Mouse (Mus musculus) CH12.LX (cell line): Measurements from ENCODE around the gene Catsper1. TPM values are rescaled to one million over a fixed set of nuclear protein-coding genes. Genes with fewer than 3 reads are reported as not detected.

Experiments
- DNase-seq: peaks from one replicate; pipeline ENCODE4 v3.0.0-alpha.2; 2013; ENCODE audit errors: extremely low read depth
- H3K27ac ChIP-seq: 2 replicates; pipeline ENCODE4 v1.5.1; 2012; ENCODE audit warnings: low read depth, mild to moderate bottlenecking, control low read depth, moderate library complexity; ENCODE audit not compliant: insufficient read depth
- H3K27me3 ChIP-seq: replicated peaks from 2 replicates; pipeline ENCODE3; 2012; ENCODE audit warnings: inconsistent platforms
- H3K36me3 ChIP-seq, 2 experiments: replicated peaks in 1 of 2; 2 replicates each; pipeline versions ENCODE3 to v1.6.1; 2012; ENCODE audit warnings: inconsistent platforms in 1 of 2, low read length in 1 of 2, mild to moderate bottlenecking in 1 of 2, mixed read lengths in 1 of 2, moderate library complexity in 1 of 2; ENCODE audit not compliant: control insufficient read depth in 1 of 2, insufficient read depth in 1 of 2
- H3K4me1 ChIP-seq, 2 experiments: 2 replicates each; pipeline ENCODE4 v1.6.1; 2012; ENCODE audit warnings: inconsistent platforms in 1 of 2, moderate library complexity in 1 of 2; ENCODE audit not compliant: insufficient read depth in 2 of 2, control insufficient read depth in 1 of 2
- H3K4me2 ChIP-seq: 2 replicates; pipeline ENCODE4 v1.6.1; 2012; ENCODE audit warnings: low read depth, mild to moderate bottlenecking, control low read depth; ENCODE audit not compliant: poor library complexity, insufficient read depth, severe bottlenecking
- H3K4me3 ChIP-seq, 3 experiments: fragments of 150-350 bp in 1 of 3; sonication (generic) in 1 of 3; replicated peaks in 1 of 3; 2 replicates each; pipeline versions ENCODE3 to v1.5.1; 2011 to 2012; ENCODE audit warnings: low read depth in 2 of 3, low read length in 2 of 3, mild to moderate bottlenecking in 2 of 3, moderate library complexity in 2 of 3, control low read depth in 1 of 3, improper control_type of control experiment in 1 of 3, inconsistent platforms in 1 of 3, mixed read lengths in 1 of 3; ENCODE audit not compliant: poor library complexity in 1 of 3
- H3K79me2 ChIP-seq: replicated peaks from 2 replicates; pipeline ENCODE4 v1.6.1; 2012; ENCODE audit warnings: mild to moderate bottlenecking, moderate library complexity; ENCODE audit not compliant: control insufficient read depth, poor library complexity, insufficient read depth, severe bottlenecking; ENCODE audit errors: extremely low read depth
- H3K9ac ChIP-seq: 2 replicates; pipeline ENCODE4 v1.6.1; 2012; ENCODE audit warnings: low read depth, mild to moderate bottlenecking, control low read depth, moderate library complexity; ENCODE audit not compliant: insufficient read depth
- H3K9me3 ChIP-seq: replicated peaks from 2 replicates; pipeline ENCODE3; 2012; ENCODE audit warnings: low read length, inconsistent platforms, mixed read lengths
- BHLHE40 ChIP-seq: IDR thresholded peaks from 2 replicates; pipeline ENCODE4 v1.6.1; 2011; ENCODE audit warnings: mild to moderate bottlenecking, low read depth, low read length, improper control_type of control experiment
- ELF1 ChIP-seq: IDR thresholded peaks from 2 replicates; pipeline ENCODE4 v1.6.1; 2014; ENCODE audit warnings: low read depth, mild to moderate bottlenecking, inconsistent platforms, low read length, improper control_type of control experiment
- ETS1 ChIP-seq: conservative IDR thresholded peaks from 2 replicates; pipeline ENCODE4 v1.6.1; 2012; ENCODE audit warnings: low read depth, mild to moderate bottlenecking, inconsistent platforms, low read length, improper control_type of control experiment, moderate library complexity
- GABPA ChIP-seq: IDR thresholded peaks from 2 replicates; pipeline ENCODE4 v1.6.1; 2012; ENCODE audit warnings: low read depth, low read length, improper control_type of control experiment, inconsistent platforms; ENCODE audit not compliant: insufficient replicate concordance
- IRF4 ChIP-seq: IDR thresholded peaks from 2 replicates; pipeline ENCODE4 v1.6.1; 2014; ENCODE audit warnings: low read depth, mild to moderate bottlenecking, inconsistent platforms, low read length, improper control_type of control experiment
- JUN ChIP-seq: IDR thresholded peaks from 2 replicates; pipeline ENCODE4 v1.6.1; 2011; ENCODE audit warnings: low read depth, mild to moderate bottlenecking, low read length, improper control_type of control experiment, moderate library complexity; ENCODE audit not compliant: insufficient read depth
- JUND ChIP-seq: conservative IDR thresholded peaks from 2 replicates; pipeline ENCODE4 v1.6.1; 2011; ENCODE audit warnings: low read depth, low read length, improper control_type of control experiment
- KAT2A ChIP-seq: IDR thresholded peaks from 2 replicates; pipeline ENCODE4 v1.6.1; 2012; ENCODE audit warnings: low read length, improper control_type of control experiment, inconsistent platforms; ENCODE audit not compliant: insufficient replicate concordance
- MAFK ChIP-seq: IDR thresholded peaks from 2 replicates; pipeline ENCODE4 v1.6.1; 2011; ENCODE audit warnings: low read length, improper control_type of control experiment; ENCODE audit not compliant: insufficient replicate concordance
- MEF2A ChIP-seq: IDR thresholded peaks from 2 replicates; pipeline ENCODE4 v1.6.1; 2014; ENCODE audit warnings: low read depth, mild to moderate bottlenecking, inconsistent platforms, low read length, improper control_type of control experiment, borderline replicate concordance
- NELFE ChIP-seq: IDR thresholded peaks from 2 replicates; pipeline ENCODE4 v1.6.1; 2011; ENCODE audit warnings: low read depth, low read length, improper control_type of control experiment
- PAX5 ChIP-seq: IDR thresholded peaks from 2 replicates; pipeline ENCODE4 v1.6.1; 2012; ENCODE audit warnings: low read length, inconsistent platforms, mixed read lengths
- RCOR1 ChIP-seq: conservative IDR thresholded peaks from 2 replicates; pipeline ENCODE4 v1.6.1; 2012; ENCODE audit warnings: low read depth, mild to moderate bottlenecking, inconsistent platforms, low read length, improper control_type of control experiment
- SMC3 ChIP-seq: IDR thresholded peaks from 2 replicates; pipeline ENCODE4 v1.6.1; 2011; ENCODE audit warnings: low read depth, low read length, improper control_type of control experiment
- TCF12 ChIP-seq: IDR thresholded peaks from 2 replicates; pipeline ENCODE4 v1.6.1; 2014; ENCODE audit warnings: low read depth, mild to moderate bottlenecking, inconsistent platforms, low read length, improper control_type of control experiment
- USF1 ChIP-seq: IDR thresholded peaks from 2 replicates; pipeline ENCODE4 v1.6.1; 2014; ENCODE audit warnings: low read depth, mild to moderate bottlenecking, inconsistent platforms, low read length, improper control_type of control experiment
- ZKSCAN1 ChIP-seq: IDR thresholded peaks from 2 replicates; pipeline ENCODE4 v1.6.1; 2012; ENCODE audit warnings: low read depth, inconsistent platforms, low read length, improper control_type of control experiment, borderline replicate concordance
- ZNF384 ChIP-seq: IDR thresholded peaks from 2 replicates; pipeline ENCODE4 v1.6.1; 2012; ENCODE audit warnings: low read depth, low read length, improper control_type of control experiment, inconsistent platforms
- dilution Hi-C: fragments of 300-500 bp; cut with MboI; formaldehyde crosslinking; loops from 2 replicates; pipeline ENCODE4 v1.14.3; 2020; ENCODE audit warnings: low sequenced_read_pairs; ENCODE audit not compliant: extremely low pct_unique_long_range_greater_than_20kb, extremely low pct_ligation_motif_present
- in situ Hi-C: fragments of 300-500 bp; cut with MboI; formaldehyde crosslinking; loops from 3 replicates; pipeline ENCODE4 v1.14.3; 2019; ENCODE audit warnings: low sequenced_read_pairs, low pct_ligation_motif_present, low pct_unique_long_range_greater_than_20kb, mixed read lengths
- polyA plus RNA-seq: library from polyadenylated mRNA; unstranded; fragments of >175 nt; gene quantifications from 2 replicates; pipeline ENCODE4 v1.2.1, GENCODE M21; 2012; ENCODE audit warnings: low read depth; ENCODE audit not compliant: insufficient read length
- total RNA-seq, 2 experiments: library from RNA; depleted of rRNA; stranded (reverse); fragments of 300-350 nt in 1 of 2; fragments of >200 nt in 1 of 2; gene quantifications; 2 replicates each; pipeline ENCODE4 v1.2.3; 2012 to 2014

Catsper1 gene
- total and polyA plus RNA-seq, 3 experiments: not detected

DNA sequence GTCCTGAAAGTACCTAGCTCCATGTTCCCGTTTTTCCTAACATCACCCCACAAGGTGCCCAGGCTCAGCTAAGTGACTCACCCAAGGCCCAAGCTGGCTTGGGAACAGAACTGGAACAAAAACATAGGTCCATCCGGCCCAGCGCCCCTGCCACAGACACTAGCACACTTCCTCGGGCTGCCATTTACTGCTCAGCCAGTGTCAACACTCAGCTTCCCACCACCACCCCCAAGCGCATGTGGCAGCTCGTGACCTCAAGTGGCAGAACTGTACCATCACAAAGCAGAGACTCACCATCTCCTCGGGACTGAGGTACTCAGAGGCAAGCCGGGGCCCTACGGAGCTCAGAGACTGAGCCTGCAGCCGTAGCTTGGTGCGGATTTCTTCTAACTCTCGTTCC, 47.8 kb downstream of the Catsper1 start:
- no peak for TF ChIP-seq TCF12
- TF ChIP-seq ZKSCAN1: no peak
- no peak for TF ChIP-seq RCOR1
- no peak for TF ChIP-seq MAFK
- no peak for TF ChIP-seq NELFE
- TF ChIP-seq JUN: no peak
- H3K79me2 ChIP-seq: peaks cover 27% of the 10 kb centered on the region
- H3K9ac ChIP-seq: no peak overlapping the region
- H3K4me3 ChIP-seq: no peak overlapping the region
- H3K9me3 ChIP-seq: no peaks in the 10 kb centered on the region
- dilution Hi-C loops: no loop called here
- H3K27me3 ChIP-seq: no peaks in the 10 kb centered on the region
- no peak overlapping the region for H3K27ac ChIP-seq
- H3K36me3 ChIP-seq: peaks cover 74 to 88% of the 10 kb centered on the region in 2 experiments
- in situ Hi-C loops: no loop called here
- no peak for DNase-seq
- no peak overlapping the region for H3K4me2 ChIP-seq
- peaks cover 2 to 21% of the 10 kb centered on the region in 2 experiments; a peak in 2 of 4 replicates for H3K4me1 ChIP-seq

GRCm38 (mm10) chr19:5384715-5385114, 49.2 kb downstream of the Catsper1 start:
- Histone ChIP-seq H3K27me3 (no peaks in the 10 kb centered on the region), H3K4me1 (peaks cover 2 to 21% of the 10 kb centered on the region in 2 experiments; a peak in 2 of 4 replicates), H3K79me2 (peaks cover 28% of the 10 kb centered on the region), H3K36me3 (peaks cover 60 to 74% of the 10 kb centered on the region in 2 experiments), H3K9me3 (no peaks in the 10 kb centered on the region), H3K4me3 (no peak overlapping the region), H3K27ac (no peak overlapping the region), H3K9ac (no peak overlapping the region), H3K4me2 (no peak overlapping the region)
- dilution Hi-C loops: no loop called here
- in situ Hi-C loops: no loop called here
- TF ChIP-seq ZNF384 (no peak), MAFK (no peak), JUND (no peak), BHLHE40 (no peak), ETS1 (no peak), NELFE (no peak), KAT2A (no peak), ZKSCAN1 (no peak), ELF1 (no peak)
- no peak for DNase-seq

GRCm38 (mm10) chr19:5388011-5388441, 52.5 kb downstream of the Catsper1 start:
- Histone ChIP-seq H3K4me1 (peaks cover 5 to 39% of the 10 kb centered on the region in 2 experiments), H3K79me2 (peaks cover 28% of the 10 kb centered on the region), H3K9me3 (no peaks in the 10 kb centered on the region), H3K27ac (peak overlapping the region; percentile 66), H3K36me3 (peaks cover 27 to 47% of the 10 kb centered on the region in 2 experiments), H3K27me3 (no peaks in the 10 kb centered on the region), H3K9ac (peak overlapping the region; percentile 86), H3K4me2 (peak overlapping the region; percentile 57), H3K4me3 (peak overlapping the region; percentile 91 to 94 (median 92))
- dilution Hi-C loops (no loop called here), in situ Hi-C loops (no loop called here)
- no peak for TF ChIP-seq SMC3
- no peak for TF ChIP-seq ZKSCAN1
- no peak for TF ChIP-seq JUN
- TF ChIP-seq PAX5: no peak
- no peak for TF ChIP-seq USF1
- no peak for TF ChIP-seq MEF2A
- no peak for TF ChIP-seq GABPA
- TF ChIP-seq IRF4: no peak
- DNase-seq: no peak
